ENCODE assay signal across 16 mouse cellular contexts in genomic region chr7:126663646-126664045, GRCm38 (mm10). TPM values are rescaled to one million over a fixed set of nuclear protein-coding genes. Genes with fewer than 3 reads are reported as not detected.
DNase-seq lines count a peak whose midpoint lies in the region; ATAC-seq lines count a peak whose summit lies in the region.
"Had no signal": no experiment of that assay in that cellular context is flagged by ENCODE, and none has a peak within 500 bp of the region (broad histone marks: within the 10 kb centered on the region; RNA-seq: fewer than 3 reads in every experiment).

No protein-coding gene starts in this region.

- no peaks in the 10 kb centered on the region for H3K9me3 ChIP-seq in kidney, embryonic 14.5 days (ENCODE audit: control insufficient read depth, low read length)
- H3K9me3 ChIP-seq: midbrain, embryonic 15.5 days had no signal

- WGBS in kidney, embryonic 14.5 days, result 69% methylated on average over 8 of the region's 8 CpGs

- H3K4me3 ChIP-seq in kidney, embryonic 14.5 days (ENCODE audit: low read length), result no peak overlapping the region
- no peak overlapping the region for H3K4me3 ChIP-seq in brown adipose tissue, adult 24 weeks (ENCODE audit: insufficient read depth, low read depth, low read length)
- H3K4me3 ChIP-seq: midbrain, embryonic 15.5 days had no signal

- H3K9ac ChIP-seq in kidney, embryonic 14.5 days (ENCODE audit: low read depth, low read length), result no peak overlapping the region
- H3K9ac ChIP-seq: hindbrain, embryonic 14.5 days; midbrain, embryonic 15.5 days had no signal

- ATAC-seq in kidney, embryonic 14.5 days (ENCODE audit: low FRiP score, low TSS enrichment), result peak; percentile 24; the same call in 1 of the 2 replicates
- no peak for ATAC-seq in activated CD4-positive, CD25-positive, alpha-beta regulatory T cell, adult 4 months
- ATAC-seq: forebrain, embryonic 16.5 days; midbrain, embryonic 15.5 days had no signal

- no peak overlapping the region for H3K27ac ChIP-seq in kidney, embryonic 14.5 days (ENCODE audit: low read depth, low read length)
- peak overlapping the region; percentile 33 for H3K27ac ChIP-seq in brown adipose tissue, adult 24 weeks (replicated peaks; ENCODE audit: low read depth, low read length)
- H3K27ac ChIP-seq: hindbrain, embryonic 14.5 days; macrophage; midbrain, embryonic 15.5 days had no signal

- no peaks in the 10 kb centered on the region for H3K27me3 ChIP-seq in kidney, embryonic 14.5 days (ENCODE audit: control insufficient read depth, insufficient read depth, low read length)
- H3K27me3 ChIP-seq: midbrain, embryonic 15.5 days had no signal

- no peak overlapping the region for H3K4me2 ChIP-seq in kidney, embryonic 14.5 days (replicated peaks; ENCODE audit: low read depth, low read length)
- H3K4me2 ChIP-seq: hindbrain, embryonic 14.5 days; midbrain, embryonic 15.5 days had no signal

- no peaks in the 10 kb centered on the region for H3K4me1 ChIP-seq in kidney, embryonic 14.5 days (ENCODE audit: control insufficient read depth, insufficient read depth, low read length)
- H3K4me1 ChIP-seq in brown adipose tissue, adult 24 weeks (ENCODE audit: control insufficient read depth, insufficient read depth, insufficient read length, low read length), result peaks cover 22% of the 10 kb centered on the region
- H3K4me1 ChIP-seq: midbrain, embryonic 15.5 days had no signal

- peaks cover 17% of the 10 kb centered on the region; the same call in 1 of the 2 replicates for H3K36me3 ChIP-seq in kidney, embryonic 14.5 days (ENCODE audit: control insufficient read depth, insufficient read depth, low read length)

- DNase-seq in embryo, embryonic 10 days (ENCODE audit: low spot score), result peak; percentile 38
- DNase-seq in embryo, embryonic 9.5 days (ENCODE audit: extremely low spot score), result no peak
- no peak for DNase-seq in kidney, adult 11 months
- peak; percentile 45 for DNase-seq in lung, postnatal 10 days
- DNase-seq in spleen, postnatal 36 days (ENCODE audit: low spot score in 2 of 2), result no peak
- DNase-seq: cerebellum, adult 18-20 months; gastrocnemius, postnatal 36 days; kidney, adult 9 months had no signal

RNA-seq across cellular contexts. Expression of gene Sult1a1, which starts 12.6 kb away (rescaled TPM):
- polyA plus RNA-seq in kidney, embryonic 14.5 days (2014; fragmentation: Nextera tagmentation; extraction: Ambion mirVana), result 5.2 and 6.3 TPM in 2 replicates
- polyA plus RNA-seq in brown adipose tissue, adult 24 weeks (2012; ENCODE audit: insufficient read depth, insufficient read length, missing spikeins), result 40.9 and 98.4 TPM in 2 replicates
- polyA plus RNA-seq in activated CD4-positive, CD25-positive, alpha-beta regulatory T cell, adult 4 months (2017; shearing (Covaris generic)), result under 1 TPM in 1 of 2 experiments, not detected in 1; 0.42 TPM
- polyA plus RNA-seq: neural tube, embryonic 11.5 days had no signal

RNA-seq across cellular contexts. Expression of gene Sgf29, which starts 14.5 kb away (rescaled TPM):
- 35.6 and 52.5 TPM in 2 replicates for polyA plus RNA-seq in kidney, embryonic 14.5 days (2014; fragmentation: Nextera tagmentation; extraction: Ambion mirVana)
- polyA plus RNA-seq in brown adipose tissue, adult 24 weeks (2012; ENCODE audit: insufficient read depth, insufficient read length, missing spikeins), result 18.3 and 20.6 TPM in 2 replicates
- 100 to 1,000 TPM in 1 of 2 experiments, 10 to 100 TPM in 1; 73.9 to 103 TPM for polyA plus RNA-seq in activated CD4-positive, CD25-positive, alpha-beta regulatory T cell, adult 4 months (2017; shearing (Covaris generic))

RNA-seq across cellular contexts. Expression of gene Bola2, which starts 31.6 kb away (rescaled TPM):
- polyA plus RNA-seq in kidney, embryonic 14.5 days (2014; fragmentation: Nextera tagmentation; extraction: Ambion mirVana), result 145 and 184 TPM in 2 replicates
- 40.0 and 49.0 TPM in 2 replicates for polyA plus RNA-seq in brown adipose tissue, adult 24 weeks (2012; ENCODE audit: insufficient read depth, insufficient read length, missing spikeins)
- polyA plus RNA-seq in activated CD4-positive, CD25-positive, alpha-beta regulatory T cell, adult 4 months (2017; shearing (Covaris generic)), result 100 to 1,000 TPM in 1 of 2 experiments, 10 to 100 TPM in 1; 90.0 to 201 TPM

RNA-seq across cellular contexts. Expression of gene Slx1b, which starts 31.9 kb away (rescaled TPM):
- 7.7 and 8.1 TPM in 2 replicates for polyA plus RNA-seq in kidney, embryonic 14.5 days (2014; fragmentation: Nextera tagmentation; extraction: Ambion mirVana)
- polyA plus RNA-seq in brown adipose tissue, adult 24 weeks (2012; ENCODE audit: insufficient read depth, insufficient read length, missing spikeins), result 4.0 and 5.8 TPM in 2 replicates
- 10 to 100 TPM in 1 of 2 experiments, 1 to 10 TPM in 1; 9.7 to 10.0 TPM for polyA plus RNA-seq in activated CD4-positive, CD25-positive, alpha-beta regulatory T cell, adult 4 months (2017; shearing (Covaris generic))

RNA-seq across cellular contexts. Expression of gene Nupr1, which starts 33.0 kb away (rescaled TPM):
- 2.4 and 2.6 TPM in 2 replicates for polyA plus RNA-seq in kidney, embryonic 14.5 days (2014; fragmentation: Nextera tagmentation; extraction: Ambion mirVana)
- 89.5 and 149 TPM in 2 replicates for polyA plus RNA-seq in brown adipose tissue, adult 24 weeks (2012; ENCODE audit: insufficient read depth, insufficient read length, missing spikeins)
- polyA plus RNA-seq in activated CD4-positive, CD25-positive, alpha-beta regulatory T cell, adult 4 months (2017; shearing (Covaris generic)), result under 1 TPM in 1 of 2 experiments, not detected in 1; 0.54 TPM

Comparison
In these comparisons a context has a peak if more than half of its experiments do, and no peak if none do; other contexts are left out.
1. DNase-seq: peak in embryo, embryonic 10 days (single experiment) and lung, postnatal 10 days (single experiment); none in embryo, embryonic 9.5 days (single experiment), kidney, adult 11 months (single experiment) and spleen, postnatal 36 days (0 of 2).